Mouse (Mus musculus): ENCODE results near the gene Bmp10.

Gene Bmp10

GRCm38 (mm10) chr6:87428487-87429044, at the start of gene Bmp10:
Bmp10 (plus strand) TSS chr6:87428994.
- no peak for DNase-seq

- no peak for DNase-seq
These were observed 44.7 kb upstream of the Bmp10 start for GRCm38 (mm10) chr6:87383926-87384691.

GRCm38 (mm10) chr6:87384761-87385160, 44.0 kb upstream of the Bmp10 start:
- DNase-seq: no peak

GRCm38 (mm10) chr6:87386203-87386602, 42.6 kb upstream of the Bmp10 start:
- peak; percentile 18 for DNase-seq

GRCm38 (mm10) chr6:87386681-87387080, 42.1 kb upstream of the Bmp10 start:
- DNase-seq: no peak

GRCm38 (mm10) chr6:87388877-87389276, 39.9 kb upstream of the Bmp10 start, which contains the start of gene Gkn3:
Gkn3 (minus strand) TSS chr6:87388935.
- no peak for DNase-seq

- DNase-seq: no peak
These were observed 39.3 kb upstream of the Bmp10 start for GRCm38 (mm10) chr6:87389455-87389989.

- DNase-seq: no peak
These were observed 35.2 kb upstream of the Bmp10 start for GRCm38 (mm10) chr6:87393466-87394205.

GRCm38 (mm10) chr6:87394783-87395182, 34.0 kb upstream of the Bmp10 start:
- no peak for DNase-seq

- peak; percentile 22 for DNase-seq
These were observed 29.7 kb upstream of the Bmp10 start for GRCm38 (mm10) chr6:87399137-87399536.

GRCm38 (mm10) chr6:87399886-87400566, 28.8 kb upstream of the Bmp10 start:
- DNase-seq: no peak

GRCm38 (mm10) chr6:87401456-87401855, 27.3 kb upstream of the Bmp10 start:
- DNase-seq: no peak

- DNase-seq: no peak
These were observed 16.8 kb upstream of the Bmp10 start for GRCm38 (mm10) chr6:87412011-87412410.

GRCm38 (mm10) chr6:87422304-87422703, 6.5 kb upstream of the Bmp10 start:
- no peak for DNase-seq

GRCm38 (mm10) chr6:87424037-87424816, 4.6 kb upstream of the Bmp10 start:
- DNase-seq: no peak

GRCm38 (mm10) chr6:87426954-87427353, 1.8 kb upstream of the Bmp10 start:
- DNase-seq: no peak

GRCm38 (mm10) chr6:87427616-87428015, 1.2 kb upstream of the Bmp10 start:
- DNase-seq: no peak

GRCm38 (mm10) chr6:87435791-87436190, 7.0 kb downstream of the Bmp10 start:
- DNase-seq: no peak

GRCm38 (mm10) chr6:87436745-87437144, 8.0 kb downstream of the Bmp10 start:
- no peak for DNase-seq

GRCm38 (mm10) chr6:87443253-87443652, 14.5 kb downstream of the Bmp10 start:
- DNase-seq: no peak

- DNase-seq: no peak
These were observed 16.4 kb downstream of the Bmp10 start for GRCm38 (mm10) chr6:87445222-87445621.

GRCm38 (mm10) chr6:87447217-87447616, 18.4 kb downstream of the Bmp10 start:
- no peak for DNase-seq
